Mouse (Mus musculus) embryonic facial prominence, embryonic 13.5 days (tissue): ENCODE data around the gene Lcp2. TPM values are rescaled to one million over a fixed set of nuclear protein-coding genes. Genes with fewer than 3 reads are reported as not detected.

Source experiments
- polyA plus RNA-seq: library from polyadenylated mRNA; unstranded; fragments of >200 nt; fragmentation: Nextera tagmentation; extraction: Ambion mirVana; gene quantifications from 2 replicates; pipeline ENCODE4 v1.2.1, GENCODE M21; 2015

Lcp2 gene
- polyA plus RNA-seq, 1 experiment from 2014 or later: 2.2 TPM

Other genes with a start within 250 kb of the Lcp2 start
- 0.06 and 0.18 TPM in 2 replicates for gene Kcnmb1, start 83.9 kb upstream of the Lcp2 start, polyA plus RNA-seq
- 4.3 and 5.3 TPM in 2 replicates for gene Kcnip1, start 53.8 kb upstream of the Lcp2 start, polyA plus RNA-seq
- 1.1 TPM in 1 of 2 replicates, not detected in the other for gene 4930469K13Rik, start 51.6 kb downstream of the Lcp2 start, polyA plus RNA-seq
- gene Foxi1, start 161.2 kb downstream of the Lcp2 start, polyA plus RNA-seq: 0.22 TPM in 1 of 2 replicates, not detected in the other